Mouse (Mus musculus) megakaryocyte-erythroid progenitor cell, adult 5-6 weeks (primary cell): ENCODE measurements at regions not wholly inside any gene's neighbourhood (a gene's known extent, or its start where the extent isn't known, plus 50 kb on each side); places are given as distances from the start of the nearest gene placed in this dataset.
A peak's percentile ranks its signal among the peaks of the same experiment; 100 is the strongest.

Source experiments
- ATAC-seq: replicated peaks from 2 replicates; pipeline ENCODE4 v1.8.0; 2016; ENCODE audit warnings: mild to moderate bottlenecking, inconsistent platforms; ENCODE audit not compliant: severe bottlenecking, poor library complexity, low FRiP score, low TSS enrichment

DNA sequence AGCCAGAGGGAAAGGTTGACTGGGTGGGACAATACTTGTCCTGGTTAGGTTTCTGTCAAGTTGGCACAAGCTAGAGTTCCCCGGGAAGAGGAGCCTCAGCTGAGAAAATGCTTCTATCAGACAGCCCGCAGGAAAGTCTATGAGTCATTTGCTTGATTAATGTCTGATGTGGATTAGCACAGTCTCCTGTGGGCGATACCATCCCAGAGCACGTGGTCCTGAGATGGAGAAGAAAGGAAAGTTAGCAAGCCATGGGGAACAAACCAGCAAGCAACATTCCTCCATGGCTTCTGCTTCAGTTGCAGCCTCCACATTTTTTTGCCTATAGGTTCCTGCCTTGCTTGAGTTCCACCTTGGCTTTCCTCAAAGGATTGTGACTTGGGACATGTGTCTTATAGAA lies 121.8 kb downstream of the Rchy1 start:
- ATAC-seq: no peak

DNA sequence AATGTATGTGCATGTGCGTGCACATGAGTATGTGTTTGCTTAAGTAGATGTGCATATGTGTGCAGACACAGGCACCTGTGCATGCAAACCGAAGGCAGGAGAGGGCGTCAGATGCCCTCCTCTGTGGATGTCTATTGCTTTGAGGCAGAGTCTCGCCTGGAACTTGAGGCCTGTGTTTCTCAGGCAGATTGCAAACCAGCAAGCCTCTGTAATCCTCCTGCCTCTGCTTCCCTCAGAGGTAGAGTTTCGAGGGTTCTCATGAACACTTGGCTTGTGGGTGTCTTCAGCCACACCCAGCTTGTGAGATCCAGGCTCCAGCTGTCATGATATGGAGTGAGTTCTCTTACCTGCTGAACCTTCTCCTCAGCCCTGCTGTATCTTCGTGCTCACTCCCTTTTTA lies 134.4 kb downstream of the Rchy1 start:
- ATAC-seq: no peak

DNA sequence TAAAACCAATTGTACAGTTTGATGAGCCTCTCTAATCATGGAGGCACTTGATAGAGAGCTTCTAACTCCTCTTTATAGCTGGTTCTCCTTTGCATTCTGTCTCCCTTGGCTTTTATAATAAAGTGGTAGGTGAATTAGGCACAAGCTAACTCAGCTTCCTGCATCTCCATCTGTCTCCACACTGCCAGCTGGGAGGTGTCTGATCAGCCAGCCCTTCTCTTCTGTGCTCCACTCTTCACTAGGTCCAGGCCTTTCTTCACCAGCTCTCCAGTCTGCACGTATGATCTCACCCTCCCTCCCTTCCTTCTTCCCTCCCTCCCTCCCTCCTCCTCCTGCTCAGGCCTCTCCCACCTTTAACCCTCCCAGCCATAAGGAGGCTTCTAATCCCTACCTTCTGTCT lies 136.2 kb downstream of the Rchy1 start:
- no peak for ATAC-seq

DNA sequence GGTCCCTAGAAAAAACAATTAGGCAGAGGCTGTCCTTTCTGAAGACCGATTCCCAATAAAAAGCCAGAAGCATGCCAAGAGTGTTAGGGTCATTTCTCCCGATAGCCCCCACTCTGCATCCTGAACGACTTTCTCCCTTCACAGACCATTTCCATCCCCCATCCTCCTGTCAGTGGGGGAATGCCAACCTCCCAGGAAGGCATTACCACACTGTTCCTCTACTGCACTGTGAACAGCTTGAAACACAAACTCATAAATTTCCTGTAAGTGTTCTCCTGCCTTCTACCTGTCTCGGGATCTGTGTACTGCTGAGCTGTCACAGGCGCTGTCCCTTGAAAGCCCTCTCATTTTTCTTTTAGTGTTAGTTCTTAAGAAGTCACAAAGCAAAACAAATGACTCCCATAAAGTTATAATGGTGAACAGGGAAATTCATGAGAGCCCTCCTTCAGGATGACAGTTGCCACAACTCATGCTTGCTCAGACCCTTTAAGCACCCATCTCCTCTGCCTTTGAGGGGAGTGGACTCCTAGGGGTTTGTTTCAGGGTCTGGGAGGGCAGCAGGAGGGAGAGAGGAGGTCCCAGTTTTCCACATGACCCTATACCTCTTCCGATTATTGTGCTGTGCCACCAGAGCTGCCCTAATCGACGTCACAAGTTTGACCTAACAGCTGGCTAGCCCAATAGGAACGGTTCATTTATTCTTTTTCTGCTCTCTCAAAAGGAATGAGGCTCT lies 139.9 kb downstream of the Rchy1 start:
- no peak for ATAC-seq

DNA sequence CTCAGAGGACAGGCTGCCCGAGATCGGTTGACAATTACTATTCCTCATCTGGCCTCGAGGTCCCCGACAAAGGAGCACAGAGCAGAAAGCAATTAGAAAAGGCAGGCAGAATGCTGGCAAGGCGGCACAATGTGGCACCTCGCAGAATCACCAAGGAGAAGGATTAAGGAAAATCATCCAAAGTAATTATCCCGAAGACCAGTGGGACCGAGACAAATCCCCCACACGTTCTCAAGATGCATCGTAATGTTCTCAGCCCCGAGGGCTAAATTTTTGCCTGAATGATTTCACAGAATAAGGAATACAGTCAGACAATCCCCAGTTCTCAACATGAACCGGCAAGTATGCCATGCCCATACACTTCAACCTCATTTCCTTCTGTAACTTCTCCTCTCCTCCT lies 144.1 kb downstream of the Rchy1 start:
- no peak for ATAC-seq

DNA sequence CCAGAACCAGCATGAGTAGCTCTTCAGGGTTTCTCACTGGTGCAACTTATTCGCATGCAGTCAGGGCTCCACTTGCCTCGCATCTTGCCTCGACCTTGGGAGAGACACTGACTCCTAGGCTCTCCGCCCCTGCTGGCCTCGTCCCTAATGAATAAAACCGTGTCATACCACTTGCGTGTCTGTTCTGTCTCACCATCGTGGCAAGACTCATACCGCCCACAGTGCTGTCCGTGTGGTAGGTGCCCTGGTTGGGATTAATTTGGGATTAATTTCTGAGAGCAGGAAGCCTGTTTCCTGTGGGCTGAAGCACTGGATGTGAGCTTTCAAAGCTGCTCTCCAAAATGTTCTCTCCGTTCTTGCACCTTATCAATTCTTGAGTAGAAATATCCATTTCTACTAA lies 144.7 kb downstream of the Rchy1 start:
- ATAC-seq: no peak

DNA sequence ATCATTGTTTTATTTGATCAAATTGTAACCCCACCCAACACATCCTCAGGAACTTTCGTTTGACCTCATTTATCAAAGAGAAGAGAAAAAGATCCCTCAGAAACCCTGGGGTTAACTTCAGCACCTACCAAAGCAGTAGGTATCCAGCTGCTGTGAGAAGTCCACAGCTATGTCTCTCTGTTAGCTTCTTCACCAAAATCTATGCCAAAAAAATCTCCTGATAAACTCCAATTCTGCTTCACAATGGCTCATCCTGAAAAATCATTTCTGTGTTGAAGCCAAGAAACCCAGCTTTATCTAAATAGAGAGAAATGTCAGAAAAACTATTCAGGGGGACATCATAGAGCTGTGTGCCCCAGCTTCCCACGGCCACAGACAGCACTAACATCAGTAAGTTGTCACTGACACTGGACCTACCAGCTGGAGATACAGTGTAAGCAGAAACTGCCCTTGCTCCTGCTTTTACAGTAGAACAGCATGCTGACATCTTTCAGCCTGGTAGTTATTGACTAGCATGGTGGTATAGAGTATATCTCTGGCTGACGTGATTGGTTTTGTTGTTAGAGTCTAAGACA lies 146.4 kb downstream of the Rchy1 start:
- no peak for ATAC-seq

DNA sequence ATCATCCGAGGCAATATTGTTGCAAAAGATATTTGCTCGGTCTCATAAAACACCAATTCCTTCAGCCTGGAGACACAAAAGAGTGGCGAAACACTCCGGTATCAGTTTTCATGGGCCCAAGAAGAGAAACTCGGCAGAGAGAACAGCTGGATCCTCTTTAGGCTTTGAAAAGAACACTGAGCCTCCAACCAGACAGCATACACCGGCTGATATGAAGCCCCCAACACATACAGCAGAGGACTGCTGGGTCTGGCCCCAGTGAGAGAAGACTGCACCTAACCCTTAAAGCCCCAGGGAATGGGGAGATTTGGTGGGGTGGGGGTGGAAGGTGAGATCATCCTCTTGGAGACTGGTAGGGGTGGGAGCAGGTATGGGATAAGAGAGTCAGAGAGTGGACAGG lies 147.9 kb downstream of the Rchy1 start:
- ATAC-seq: no peak

DNA sequence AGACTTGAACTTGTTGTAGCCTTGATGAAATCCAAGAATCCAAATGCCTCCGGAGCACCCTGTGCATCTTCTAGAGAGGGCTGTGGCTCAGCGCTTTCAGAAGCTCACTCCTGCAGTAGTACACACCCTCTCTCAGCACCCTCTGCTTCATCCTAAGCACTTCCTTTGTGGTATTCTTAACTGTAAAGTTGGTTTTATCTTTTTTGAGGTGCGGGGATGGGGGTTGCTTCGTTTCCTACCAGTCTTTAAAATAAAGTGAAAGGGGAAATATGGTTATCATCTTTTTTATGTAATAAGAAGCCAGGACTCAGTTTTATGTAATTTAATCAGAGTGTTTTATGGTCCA lies 148.5 kb downstream of the Rchy1 start:
- ATAC-seq: peak; percentile 91

DNA sequence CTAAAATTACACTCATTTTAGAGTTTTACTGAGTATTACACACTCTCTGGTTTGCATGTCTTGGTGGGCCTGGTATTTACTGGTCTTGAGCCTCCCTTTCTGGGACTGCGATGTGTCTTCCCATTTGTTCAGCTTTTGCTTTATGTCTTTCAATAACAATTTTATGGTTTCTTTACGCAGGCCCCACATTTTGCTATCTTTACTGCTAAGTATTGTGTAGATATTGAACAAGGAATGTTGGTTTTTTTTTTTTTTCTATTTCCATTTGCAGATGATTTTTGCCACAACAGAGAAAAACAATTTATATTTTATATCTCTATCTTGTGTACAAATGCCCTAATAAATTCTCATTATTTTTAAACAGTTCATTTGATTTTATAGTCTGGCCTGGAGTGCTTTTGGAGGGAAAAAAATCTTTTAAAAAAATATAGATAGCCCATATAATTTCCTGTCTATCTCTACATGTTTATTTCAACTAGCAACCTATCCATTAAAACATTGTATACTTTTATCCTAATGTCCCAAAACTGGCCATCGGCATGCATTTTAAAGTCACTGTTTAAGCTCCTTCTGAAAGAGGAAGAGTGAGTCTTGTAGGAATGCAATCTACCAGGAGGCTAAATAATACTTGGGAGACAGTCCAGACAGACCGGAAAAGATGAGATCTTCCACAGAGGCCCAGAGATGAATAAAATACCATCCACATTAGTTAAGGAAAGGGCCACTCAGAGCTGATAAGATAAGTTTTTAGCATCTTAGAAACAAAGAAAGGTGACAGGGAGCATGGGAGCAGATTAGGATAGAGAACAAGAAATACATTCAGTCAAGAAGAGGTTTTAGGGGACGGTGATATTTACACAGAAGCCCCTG lies 149.1 kb downstream of the Rchy1 start:
- peak; percentile 52 for ATAC-seq

DNA sequence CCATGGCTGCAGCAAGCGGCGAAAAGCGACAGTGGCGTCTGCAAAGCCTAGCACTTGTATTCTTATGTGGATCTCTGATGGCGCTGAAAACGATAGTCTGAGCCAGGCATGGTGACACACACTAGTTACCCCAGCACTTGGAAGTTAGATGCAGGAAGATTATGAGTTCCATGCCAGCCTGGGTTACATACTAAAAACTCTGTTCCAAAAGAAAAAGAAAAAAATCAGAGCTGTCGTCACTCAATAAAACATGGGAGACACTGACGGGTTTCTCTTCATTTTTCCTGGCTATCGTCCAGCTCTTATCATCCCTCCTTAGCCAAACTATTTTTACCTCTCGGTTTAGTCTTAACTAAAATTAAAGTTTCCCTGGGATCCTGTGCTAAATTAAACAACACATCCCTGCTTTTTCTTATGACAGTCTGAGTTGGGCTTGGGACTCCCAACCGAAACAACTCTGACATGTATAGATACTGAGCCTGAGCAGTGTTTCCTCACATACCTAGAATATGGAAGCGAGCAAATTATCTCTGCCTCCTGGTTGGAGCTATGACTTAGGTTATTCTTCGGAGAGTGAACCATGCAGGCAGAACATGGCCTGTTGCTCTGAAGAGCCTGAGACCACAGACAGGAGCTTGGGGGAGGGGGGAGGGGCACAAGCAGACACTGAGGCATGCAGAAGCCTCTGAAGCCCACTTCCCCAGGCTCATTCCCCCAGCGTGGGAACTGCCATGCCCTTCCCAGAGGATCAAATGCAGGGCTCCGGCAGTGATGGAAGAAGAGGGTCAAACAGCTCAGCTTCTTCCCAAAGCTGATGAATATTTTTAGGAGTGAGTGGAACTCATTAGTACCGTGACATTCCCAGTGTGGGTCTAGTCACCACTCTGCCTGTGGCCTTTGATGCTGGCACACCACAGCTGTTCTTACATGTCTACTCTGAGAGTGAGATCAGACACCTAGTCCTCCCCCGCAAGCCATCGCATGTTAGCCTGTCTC lies 155.5 kb downstream of the Rchy1 start:
- peak; percentile 67 for ATAC-seq

DNA sequence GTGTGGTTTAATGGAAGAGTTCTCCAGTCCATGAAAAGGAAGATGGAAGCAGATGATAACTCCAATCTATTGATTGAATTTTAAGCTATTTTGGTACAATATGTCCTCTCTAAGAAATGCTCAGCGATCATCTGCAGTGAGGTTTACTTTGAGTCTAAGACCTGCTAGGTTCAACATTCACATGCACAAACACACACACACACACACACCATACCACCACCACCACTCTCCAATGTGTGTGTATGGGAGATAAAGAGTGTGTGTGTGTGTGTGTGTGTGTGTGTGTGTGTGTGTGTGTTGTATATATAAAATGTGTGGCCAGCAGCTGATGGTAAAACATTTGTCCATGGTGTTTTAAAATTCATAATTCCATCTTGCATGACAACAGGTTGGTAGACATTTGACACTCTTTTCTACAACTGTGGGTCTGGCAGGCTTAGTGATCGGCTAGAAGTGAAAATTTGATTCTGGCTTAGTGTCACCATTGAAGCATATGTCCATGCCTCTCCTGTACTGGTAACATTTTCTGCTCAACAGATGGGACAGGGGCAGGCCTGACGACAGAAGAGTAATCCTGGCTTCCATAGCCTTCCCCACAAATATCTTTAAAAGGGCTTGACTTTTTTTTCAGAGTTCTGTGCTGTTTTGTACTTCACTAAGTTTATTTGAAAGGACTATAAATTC lies 161.4 kb downstream of the Rchy1 start:
- ATAC-seq: no peak

DNA sequence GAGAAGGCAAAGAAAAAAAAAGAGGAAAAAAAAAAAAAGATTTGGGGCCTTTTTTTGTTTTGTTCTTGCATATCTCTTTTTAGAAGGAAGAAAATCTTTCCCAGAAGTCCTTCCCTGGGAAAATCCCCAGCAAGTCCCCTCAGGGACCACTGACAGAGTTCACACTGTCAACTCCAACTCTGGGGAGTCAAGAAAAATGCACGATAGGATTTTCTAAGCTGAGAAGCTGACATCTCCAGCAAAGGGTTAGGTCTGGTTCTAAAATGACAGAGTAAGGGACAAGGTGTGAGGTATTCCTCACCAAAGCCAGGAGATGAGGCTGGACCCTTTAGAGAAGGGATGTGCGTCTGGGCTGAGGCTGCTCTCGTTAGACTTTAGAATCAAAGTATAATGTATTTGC lies 165.5 kb downstream of the Rchy1 start:
- no peak for ATAC-seq

DNA sequence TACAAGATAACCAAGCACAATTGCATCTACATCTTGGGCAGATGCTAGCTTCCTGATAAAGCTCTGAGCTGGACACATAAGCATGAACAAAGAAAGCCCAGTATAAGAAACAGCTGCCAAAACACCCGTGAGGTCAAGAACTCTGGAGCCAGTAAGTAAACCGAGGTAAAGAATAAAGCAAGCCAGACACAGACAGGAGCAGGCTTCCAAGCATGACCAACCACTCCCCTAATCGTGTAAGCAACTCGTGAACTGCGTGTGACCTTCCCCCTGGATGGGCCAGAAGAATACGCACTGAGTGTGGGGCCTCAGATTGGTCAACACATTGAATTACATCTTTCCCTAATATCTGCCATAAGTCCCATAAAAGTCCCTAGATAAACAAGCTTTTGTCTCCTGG lies 170.1 kb downstream of the Rchy1 start:
- no peak for ATAC-seq

DNA sequence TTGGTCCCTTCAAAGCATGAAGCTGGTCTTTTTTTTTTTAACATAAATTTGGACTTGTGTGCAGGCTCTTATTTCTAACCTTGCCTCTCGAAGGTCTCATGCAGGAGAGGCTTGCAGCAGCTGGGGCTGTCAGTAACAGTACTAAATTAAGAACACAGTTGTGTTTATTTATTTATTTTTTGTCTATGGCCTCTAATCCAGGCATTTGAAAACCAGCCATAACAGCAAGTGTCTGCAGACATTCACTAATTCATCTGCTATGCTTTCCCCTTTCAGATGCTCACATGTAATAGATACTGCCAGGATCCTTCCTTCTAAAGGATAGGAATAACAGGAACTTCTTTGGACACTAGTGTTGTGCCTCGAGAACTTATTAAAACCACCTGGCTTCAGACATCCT lies 172.5 kb downstream of the Rchy1 start:
- ATAC-seq: no peak

DNA sequence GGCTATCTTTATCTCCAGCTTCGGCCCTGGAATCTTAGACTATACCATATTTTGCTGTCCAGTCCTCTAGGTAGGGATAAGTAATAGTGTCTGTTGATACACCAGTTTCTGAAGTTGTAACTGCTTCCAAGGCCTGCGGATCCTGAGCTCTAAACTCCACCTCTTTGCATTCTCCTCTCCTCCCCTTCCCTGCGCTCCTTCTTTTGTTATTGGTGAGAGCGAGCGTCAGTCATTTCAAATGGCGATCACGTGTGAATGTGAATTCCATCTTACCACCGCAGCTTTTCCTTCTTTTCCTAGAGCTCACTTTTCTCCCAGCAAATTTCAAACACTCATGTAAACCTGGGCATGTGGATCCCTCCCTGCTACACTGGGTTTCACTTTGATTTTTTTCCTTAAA lies 178.9 kb downstream of the Rchy1 start:
- no peak for ATAC-seq

DNA sequence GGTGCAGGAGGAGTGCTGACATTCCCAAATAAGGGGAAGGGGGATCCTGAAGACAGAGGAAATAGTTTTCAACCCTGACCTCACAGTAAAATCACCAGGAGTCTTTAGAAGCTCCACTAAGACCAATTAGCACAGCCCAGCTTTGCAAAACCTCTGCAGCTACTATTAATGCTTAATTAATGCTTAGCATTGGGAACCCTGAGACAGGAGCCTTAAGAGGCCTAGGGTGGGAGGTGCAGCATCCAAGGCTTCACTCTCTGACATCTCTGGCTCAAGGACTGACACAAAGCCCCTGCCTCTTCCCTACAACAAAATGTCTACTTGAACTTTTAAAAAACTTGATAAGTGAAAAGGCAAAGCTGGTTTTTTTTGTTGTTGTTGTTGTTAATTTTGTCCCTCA lies 185.9 kb downstream of the Rchy1 start:
- ATAC-seq: no peak

DNA sequence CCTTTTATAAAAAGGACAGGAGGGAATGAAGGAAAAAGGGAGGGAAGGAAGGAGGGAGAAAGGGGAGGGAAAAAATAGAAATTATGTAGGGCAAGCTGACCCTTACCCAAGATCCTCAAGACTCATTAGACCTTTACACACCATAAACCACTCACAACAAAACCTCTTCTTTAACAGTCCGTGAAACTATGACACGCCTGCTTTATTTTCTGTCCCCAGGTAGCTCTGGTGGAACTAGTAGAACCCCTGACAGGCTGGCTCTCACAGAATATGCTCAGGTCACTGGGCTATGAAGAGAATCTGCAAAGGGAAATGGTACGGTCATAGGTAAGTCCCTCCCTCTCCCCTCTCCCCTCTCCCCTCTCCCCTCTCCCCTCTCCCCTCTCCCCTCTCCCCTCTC lies 188.8 kb downstream of the Rchy1 start:
- ATAC-seq: no peak

DNA sequence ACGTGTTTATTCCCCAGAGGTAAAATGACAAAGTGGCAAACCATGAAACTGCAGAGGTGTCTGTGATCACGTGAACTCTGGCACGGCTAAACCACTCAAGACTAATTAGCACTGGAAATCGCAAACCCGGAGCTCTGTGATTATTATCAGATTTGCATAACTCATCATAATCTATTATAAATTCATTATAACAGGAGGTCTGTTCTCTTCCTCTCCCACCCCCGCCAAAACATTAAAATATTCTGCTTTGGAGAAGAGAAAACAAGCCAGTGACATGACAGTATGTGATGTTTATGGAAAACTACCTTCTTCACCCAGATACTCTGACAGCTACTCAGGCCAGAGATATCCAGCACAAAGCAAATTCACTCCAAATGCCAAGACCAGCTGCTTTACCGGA lies 195.0 kb downstream of the Rchy1 start:
- no peak for ATAC-seq
